Mouse (Mus musculus): ENCODE results near the gene Helz.

DNA sequence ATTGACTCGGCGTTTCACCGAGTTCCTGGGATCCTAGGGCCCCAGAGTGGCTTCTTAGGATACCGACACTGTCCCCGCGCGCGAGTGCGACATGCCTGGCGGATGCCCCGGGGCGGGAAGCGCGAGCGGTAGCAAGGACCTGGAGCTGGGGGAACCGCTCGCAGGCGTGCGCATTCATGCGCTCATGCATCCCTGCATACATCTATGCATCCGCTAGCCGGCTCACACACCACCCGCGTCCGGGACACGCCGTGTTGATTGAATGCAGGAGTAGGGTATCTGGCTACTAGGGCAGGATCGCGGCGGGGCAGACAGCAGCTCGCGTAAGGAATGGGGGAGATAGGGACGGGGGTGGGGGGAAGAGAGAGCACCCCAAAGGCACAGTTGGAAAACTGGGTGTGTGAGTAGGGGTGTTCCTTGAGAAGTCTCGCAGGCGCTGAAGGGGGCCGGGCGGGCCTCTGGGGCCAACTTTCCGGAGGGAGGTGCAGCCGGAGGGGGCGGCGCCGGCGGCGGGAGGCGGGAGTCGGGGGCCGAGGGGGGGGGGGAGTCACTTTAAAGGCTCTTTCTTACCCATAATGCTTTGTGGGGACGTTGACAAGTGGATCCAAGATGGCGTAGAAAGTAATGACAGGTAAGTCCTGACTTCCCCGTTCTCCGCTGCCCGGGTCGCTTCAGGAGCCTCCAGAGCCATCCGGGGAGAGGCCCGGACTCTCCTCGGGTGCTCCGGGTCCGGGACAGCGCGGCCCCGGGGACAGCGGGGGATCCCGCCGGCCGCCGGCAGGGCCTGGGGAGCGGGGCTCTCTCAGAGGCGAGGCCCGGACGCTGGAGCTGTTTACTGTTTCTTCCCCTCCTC lies at the start of gene Helz:
- TF ChIP-seq CTCF (IDR thresholded peaks at IDR 0.05; ENCODE audit: borderline replicate concordance, insufficient read depth, low read depth, low read length) (no peak), POLR2A (IDR thresholded peaks at IDR 0.05; ENCODE audit: borderline replicate concordance, insufficient read depth, low read length) (peak; percentile 32; the same call in 1 of the 2 replicates)

All from cerebellum, adult 2 months (tissue).